Mouse (Mus musculus) embryonic facial prominence, embryonic 12.5 days (tissue): ENCODE data around the gene Zfp978. TPM values are rescaled to one million over a fixed set of nuclear protein-coding genes. Genes with fewer than 3 reads are reported as not detected.
A peak's percentile ranks its signal among the peaks of the same experiment; 100 is the strongest.
"Not testable (repeated sequence)": the region's sequence is repeated elsewhere in the genome, so short reads cannot be mapped to it uniquely, and the experiment has no call there.

Experiments
- ATAC-seq: fragments of 200-750 bp; cut with Nextera tagmentation; 2 replicates; pipeline ENCODE4 v1.8.0; 2017; ENCODE audit not compliant: insufficient number of reproducible peaks, insufficient read depth, low FRiP score, low TSS enrichment
- H3K27ac ChIP-seq: fragments of 300-500 bp; sonication (generic); 2 replicates; pipeline ENCODE4 v1.5.1; 2016; ENCODE audit warnings: mild to moderate bottlenecking
- H3K27me3 ChIP-seq: fragments of 300-500 bp; sonication (generic); 2 replicates; pipeline ENCODE4 v1.6.1; 2016; ENCODE audit warnings: mild to moderate bottlenecking, moderate library complexity
- H3K36me3 ChIP-seq: fragments of 300-500 bp; sonication (generic); 2 replicates; pipeline ENCODE4 v1.6.1; 2016; ENCODE audit warnings: mild to moderate bottlenecking
- H3K4me1 ChIP-seq: fragments of 300-500 bp; sonication (generic); 2 replicates; pipeline ENCODE4 v1.6.1; 2016
- H3K4me2 ChIP-seq: fragments of 300-500 bp; sonication (generic); replicated peaks from 2 replicates; pipeline ENCODE4 v1.6.1; 2016; ENCODE audit warnings: mild to moderate bottlenecking, moderate library complexity
- H3K4me3 ChIP-seq: fragments of 300-500 bp; sonication (generic); 2 replicates; pipeline ENCODE4 v1.5.1; 2016; ENCODE audit warnings: mild to moderate bottlenecking
- H3K9ac ChIP-seq: fragments of 300-500 bp; sonication (generic); 2 replicates; pipeline ENCODE4 v1.6.1; 2016; ENCODE audit warnings: mild to moderate bottlenecking, moderate library complexity
- H3K9me3 ChIP-seq: fragments of 300-500 bp; sonication (generic); 2 replicates; pipeline ENCODE4 v1.6.1; 2016; ENCODE audit warnings: mild to moderate bottlenecking, moderate library complexity
- WGBS: fragments of 180-500 bp; shearing (Covaris S2); methylation state at CpG from one replicate; pipeline ENCODE4 v1.1.7; 2016; 5-methylcytosine and 5-hydroxymethylcytosine counted together
- polyA plus RNA-seq: library from polyadenylated mRNA; unstranded; fragments of >200 nt; fragmentation: Nextera tagmentation; extraction: Ambion mirVana; gene quantifications from 2 replicates; pipeline ENCODE4 v1.2.1, GENCODE M21; 2016

Zfp978 gene
- polyA plus RNA-seq, 1 experiment from 2014 or later = not detected

DNA sequence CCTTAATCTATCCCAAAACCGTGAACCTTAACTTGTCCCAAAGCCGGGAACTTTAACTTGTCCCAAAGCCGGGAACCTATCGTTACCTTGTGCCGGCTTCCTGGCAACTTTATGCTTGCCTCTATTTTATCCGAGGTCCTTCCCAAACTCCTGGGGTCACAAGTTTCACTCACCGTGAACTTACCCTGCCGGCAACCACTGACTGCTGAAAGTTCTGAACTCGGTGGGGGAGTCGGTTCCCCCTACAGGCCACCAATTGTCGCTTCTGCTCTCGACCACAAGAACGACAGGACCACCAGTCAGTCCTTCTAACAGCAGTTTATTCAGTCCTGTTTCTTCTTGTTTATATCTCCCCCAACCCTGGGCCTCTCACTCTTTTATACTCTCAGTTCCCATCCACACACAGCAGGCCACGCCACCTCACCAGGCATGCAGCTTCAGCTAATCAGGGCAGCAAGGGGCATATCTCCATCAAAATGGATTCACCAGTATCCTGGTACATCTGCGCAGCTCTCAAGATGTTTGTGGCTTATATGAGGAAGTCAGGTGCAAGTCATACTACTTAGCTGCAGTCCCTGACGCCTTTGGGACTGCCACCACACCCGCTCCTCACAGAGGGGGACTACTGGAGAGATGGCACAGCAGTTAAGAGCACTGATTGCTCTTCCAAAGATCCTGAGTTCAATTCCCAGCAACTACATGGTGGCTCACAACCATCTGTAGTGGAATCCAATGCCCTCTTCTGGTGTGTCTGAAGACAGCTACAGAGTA, 40.8 kb downstream of the Zfp978 start:
- not testable (repeated sequence) for H3K27me3 ChIP-seq, H3K27ac ChIP-seq, ATAC-seq, H3K4me2 ChIP-seq, H3K36me3 ChIP-seq, H3K4me3 ChIP-seq, H3K9ac ChIP-seq, H3K4me1 ChIP-seq
- WGBS = 82% methylated on average over 17 of the region's 17 CpGs
- H3K9me3 ChIP-seq = peaks cover 55% of the 10 kb centered on the region

GRCm38 (mm10) chr4:147402507-147402890, 41.4 kb downstream of the Zfp978 start:
- not testable (repeated sequence) for H3K27ac ChIP-seq, H3K4me3 ChIP-seq, H3K27me3 ChIP-seq, H3K4me2 ChIP-seq, H3K9ac ChIP-seq, H3K36me3 ChIP-seq, H3K4me1 ChIP-seq, ATAC-seq
- peaks cover 51% of the 10 kb centered on the region for H3K9me3 ChIP-seq
- whole genome bisulfite sequencing = 25% methylated on average over 1 of the region's 1 CpGs

DNA sequence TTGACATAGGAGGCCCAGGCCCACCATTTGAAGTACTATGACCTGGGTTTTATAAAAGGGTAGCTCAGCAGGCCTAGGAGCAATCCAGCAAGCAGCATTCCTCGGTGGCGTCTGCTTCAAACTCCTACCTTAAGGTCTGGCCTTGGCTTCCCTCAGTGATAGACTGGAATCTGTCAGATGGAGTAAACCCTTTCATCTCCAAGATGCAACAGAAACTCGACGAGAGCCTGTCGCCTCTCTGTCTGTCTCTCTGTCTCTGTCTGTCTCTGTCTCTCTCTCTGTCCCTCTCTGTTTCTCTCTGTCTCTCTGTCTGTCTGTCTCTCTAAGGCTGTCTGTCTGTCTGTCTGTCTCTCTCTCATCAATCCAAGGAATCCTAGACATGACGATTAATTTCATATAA, 42.4 kb downstream of the Zfp978 start:
- WGBS = 85% methylated on average over 6 of the region's 6 CpGs
- ATAC-seq, H3K36me3 ChIP-seq, H3K4me3 ChIP-seq, H3K27ac ChIP-seq, H3K4me1 ChIP-seq, H3K4me2 ChIP-seq, H3K27me3 ChIP-seq, H3K9ac ChIP-seq: not testable (repeated sequence)
- H3K9me3 ChIP-seq = peaks cover 50% of the 10 kb centered on the region

GRCm38 (mm10) chr4:147403931-147404913, 43.1 kb downstream of the Zfp978 start:
- not testable (repeated sequence) for H3K4me1 ChIP-seq, H3K9ac ChIP-seq, H3K27ac ChIP-seq, H3K27me3 ChIP-seq, H3K4me3 ChIP-seq, H3K36me3 ChIP-seq, H3K4me2 ChIP-seq
- H3K9me3 ChIP-seq = peaks cover 48% of the 10 kb centered on the region
- ATAC-seq = peak; percentile 57
- WGBS = 77% methylated on average over 6 of the region's 6 CpGs

GRCm38 (mm10) chr4:147406735-147407462, 45.8 kb downstream of the Zfp978 start:
- Histone ChIP-seq H3K27ac (peak overlapping the region; percentile 48; the same call in 1 of the 2 replicates), H3K9me3 (peaks cover 41% of the 10 kb centered on the region), H3K9ac (peak overlapping the region; percentile 70), H3K4me2 (peak overlapping the region; percentile 62), H3K36me3 (peaks cover 9% of the 10 kb centered on the region), H3K4me3 (peak overlapping the region; percentile 47), H3K27me3 (no peaks in the 10 kb centered on the region), H3K4me1 (no peaks in the 10 kb centered on the region)
- ATAC-seq = 0 out of 2 replicates have a peak, but pooled peaks have one; percentile 68
- WGBS = under 1% methylated on average over 55 of the region's 75 CpGs

DNA sequence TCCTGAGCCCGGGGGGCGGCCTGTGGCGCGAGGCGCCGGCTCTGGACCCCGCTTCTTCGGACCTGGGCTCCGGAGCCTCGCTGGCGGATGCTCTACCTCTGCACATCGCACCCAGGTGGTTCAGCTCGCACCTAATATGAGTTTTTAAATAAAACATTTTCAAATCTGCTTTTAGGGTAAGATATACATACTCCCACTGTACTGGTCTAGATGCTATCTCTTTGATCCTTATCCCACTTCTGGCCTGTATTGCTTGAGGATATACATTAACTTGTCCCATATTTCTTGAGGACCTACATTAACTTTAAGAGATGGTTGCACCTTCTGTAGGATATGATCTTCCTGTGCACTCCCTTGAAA, 46.3 kb downstream of the Zfp978 start:
- ATAC-seq = 0 out of 2 replicates have a peak, but pooled peaks have one; percentile 10
- Histone ChIP-seq H3K27ac (no peak overlapping the region; the same call in 1 of the 2 replicates), H3K4me2 (peak overlapping the region; percentile 62), H3K4me1 (no peaks in the 10 kb centered on the region), H3K9me3 (peaks cover 36% of the 10 kb centered on the region), H3K36me3 (peaks cover 9% of the 10 kb centered on the region), H3K9ac (peak overlapping the region; percentile 70), H3K4me3 (peak overlapping the region; percentile 47), H3K27me3 (no peaks in the 10 kb centered on the region)
- 3% methylated on average over 13 of the region's 13 CpGs for WGBS

- H3K4me2 ChIP-seq, H3K27ac ChIP-seq, ATAC-seq, H3K27me3 ChIP-seq, H3K36me3 ChIP-seq, H3K4me3 ChIP-seq, H3K9ac ChIP-seq, H3K4me1 ChIP-seq: not testable (repeated sequence)
- WGBS = 65% methylated on average over 1 of the region's 1 CpGs
- H3K9me3 ChIP-seq = peaks cover 41% of the 10 kb centered on the region
These were observed 55.3 kb downstream of the Zfp978 start for GRCm38 (mm10) chr4:147416365-147416764.

- no peaks in the 10 kb centered on the region for H3K4me1 ChIP-seq
- no peak overlapping the region for H3K4me2 ChIP-seq
- no peak overlapping the region for H3K9ac ChIP-seq
- H3K4me3 ChIP-seq = no peak overlapping the region
- H3K9me3 ChIP-seq = peaks cover 46% of the 10 kb centered on the region
- no peaks in the 10 kb centered on the region for H3K36me3 ChIP-seq
- WGBS = 60% methylated on average over 8 of the region's 8 CpGs
- no peak for ATAC-seq
- H3K27ac ChIP-seq = no peak overlapping the region
- no peaks in the 10 kb centered on the region for H3K27me3 ChIP-seq
These were observed 56.2 kb downstream of the Zfp978 start for GRCm38 (mm10) chr4:147417157-147417778.

DNA sequence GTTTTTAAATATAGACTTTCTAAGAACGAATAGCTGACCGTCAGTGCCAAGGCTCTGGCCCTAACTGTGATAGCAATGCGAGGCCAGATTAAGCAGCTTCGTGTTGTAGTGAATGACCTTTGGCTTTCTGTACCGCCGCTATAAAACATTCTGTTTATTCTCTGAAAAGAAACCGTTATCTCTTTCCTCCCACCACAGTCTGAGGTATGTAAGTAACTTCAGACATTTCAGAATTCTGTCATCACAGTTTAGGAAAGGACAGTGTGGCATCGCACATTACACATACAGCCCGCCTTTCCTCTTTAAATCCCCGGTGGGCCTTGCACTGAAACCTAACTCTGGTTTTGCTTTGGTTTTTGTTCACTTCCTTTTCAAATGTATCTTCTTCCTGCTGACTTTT, 56.8 kb downstream of the Zfp978 start:
- Histone ChIP-seq H3K4me1 (no peaks in the 10 kb centered on the region), H3K27ac (no peak overlapping the region), H3K27me3 (no peaks in the 10 kb centered on the region), H3K4me2 (no peak overlapping the region), H3K36me3 (no peaks in the 10 kb centered on the region), H3K4me3 (no peak overlapping the region), H3K9me3 (peaks cover 46% of the 10 kb centered on the region), H3K9ac (no peak overlapping the region)
- WGBS = 62% methylated on average over 10 of the region's 10 CpGs
- ATAC-seq = no peak

GRCm38 (mm10) chr4:147418333-147418732, 57.2 kb downstream of the Zfp978 start:
- H3K9ac ChIP-seq, H3K4me2 ChIP-seq, H3K36me3 ChIP-seq, H3K27ac ChIP-seq, ATAC-seq, H3K27me3 ChIP-seq, H3K4me1 ChIP-seq, H3K4me3 ChIP-seq: not testable (repeated sequence)
- peaks cover 50% of the 10 kb centered on the region for H3K9me3 ChIP-seq
- 50% methylated on average over 7 of the region's 7 CpGs for WGBS

GRCm38 (mm10) chr4:147419190-147419589, 58.1 kb downstream of the Zfp978 start:
- H3K4me2 ChIP-seq, H3K9ac ChIP-seq, H3K36me3 ChIP-seq, H3K4me1 ChIP-seq, H3K27me3 ChIP-seq, H3K4me3 ChIP-seq, ATAC-seq, H3K27ac ChIP-seq: not testable (repeated sequence)
- H3K9me3 ChIP-seq = peaks cover 56% of the 10 kb centered on the region
- 82% methylated on average over 8 of the region's 8 CpGs for WGBS
